Mouse (Mus musculus): ENCODE data around the gene Tex2. TPM values are rescaled to one million over a fixed set of nuclear protein-coding genes. Genes with fewer than 3 reads are reported as not detected.

Tex2 gene
- polyA plus RNA-seq, 1 experiment from 2014 or later, result 9.3 TPM

GRCm38 (mm10) chr11:106573476-106574240 lies 39.6 kb downstream of the Tex2 start:
- Histone ChIP-seq H3K9ac (no peak overlapping the region), H3K27me3 (no peaks in the 10 kb centered on the region), H3K36me3 (no peaks in the 10 kb centered on the region), H3K4me2 (peak overlapping the region; percentile 4; the same call in 1 of the 2 replicates), H3K4me1 (peaks cover 35% of the 10 kb centered on the region), H3K27ac (peak overlapping the region; percentile 34; the same call in 1 of the 2 replicates), H3K4me3 (replicated peaks) (no peak overlapping the region), H3K9me3 (replicated peaks) (no peaks in the 10 kb centered on the region)
- no peak for ATAC-seq (replicated peaks; ENCODE audit: low FRiP score)
- 36% methylated on average over 9 of the region's 9 CpGs for WGBS

GRCm38 (mm10) chr11:106572958-106573357 lies 40.3 kb downstream of the Tex2 start:
- peak overlapping the region; percentile 34; the same call in 1 of the 2 replicates for H3K27ac ChIP-seq
- peak overlapping the region; percentile 4; the same call in 1 of the 2 replicates for H3K4me2 ChIP-seq
- peaks cover 5% of the 10 kb centered on the region for H3K36me3 ChIP-seq
- WGBS, result 41% methylated on average over 9 of the region's 9 CpGs
- no peak for ATAC-seq (replicated peaks; ENCODE audit: low FRiP score)
- no peak overlapping the region for H3K4me3 ChIP-seq (replicated peaks)
- H3K4me1 ChIP-seq, result peaks cover 35% of the 10 kb centered on the region
- H3K27me3 ChIP-seq, result no peaks in the 10 kb centered on the region
- no peak overlapping the region for H3K9ac ChIP-seq
- no peaks in the 10 kb centered on the region for H3K9me3 ChIP-seq (replicated peaks)

- Histone ChIP-seq H3K27me3 (no peaks in the 10 kb centered on the region), H3K4me2 (no peak overlapping the region), H3K4me3 (replicated peaks) (no peak overlapping the region), H3K27ac (no peak overlapping the region), H3K9me3 (replicated peaks) (no peaks in the 10 kb centered on the region), H3K4me1 (peaks cover 35% of the 10 kb centered on the region), H3K36me3 (peaks cover 12% of the 10 kb centered on the region), H3K9ac (no peak overlapping the region)
- ATAC-seq (replicated peaks; ENCODE audit: low FRiP score), result peak; percentile 37; the same call in 1 of the 2 replicates
- 19% methylated on average over 15 of the region's 15 CpGs for WGBS
These were observed 41.0 kb downstream of the Tex2 start for GRCm38 (mm10) chr11:106572020-106572782.

GRCm38 (mm10) chr11:106571026-106571983 lies 41.9 kb downstream of the Tex2 start:
- no peaks in the 10 kb centered on the region for H3K9me3 ChIP-seq (replicated peaks)
- no peak overlapping the region for H3K9ac ChIP-seq
- H3K36me3 ChIP-seq, result peaks cover 21% of the 10 kb centered on the region
- H3K4me2 ChIP-seq, result no peak overlapping the region
- 78% methylated on average over 11 of the region's 11 CpGs for WGBS
- no peaks in the 10 kb centered on the region for H3K27me3 ChIP-seq
- peaks cover 35% of the 10 kb centered on the region for H3K4me1 ChIP-seq
- ATAC-seq (replicated peaks; ENCODE audit: low FRiP score), result no peak
- H3K4me3 ChIP-seq (replicated peaks), result no peak overlapping the region
- no peak overlapping the region for H3K27ac ChIP-seq

GRCm38 (mm10) chr11:106568329-106568960 lies 44.8 kb downstream of the Tex2 start:
- ATAC-seq (replicated peaks; ENCODE audit: low FRiP score), result no peak
- Histone ChIP-seq H3K27ac (no peak overlapping the region), H3K4me3 (replicated peaks) (no peak overlapping the region), H3K27me3 (no peaks in the 10 kb centered on the region), H3K4me2 (no peak overlapping the region), H3K36me3 (peaks cover 25% of the 10 kb centered on the region), H3K4me1 (peaks cover 21% of the 10 kb centered on the region), H3K9me3 (replicated peaks) (no peaks in the 10 kb centered on the region), H3K9ac (no peak overlapping the region)
- WGBS, result 87% methylated on average over 14 of the region's 14 CpGs

GRCm38 (mm10) chr11:106566040-106566785 lies 47.0 kb downstream of the Tex2 start:
- Histone ChIP-seq H3K4me2 (no peak overlapping the region), H3K27ac (no peak overlapping the region), H3K36me3 (peaks cover 25% of the 10 kb centered on the region), H3K9ac (no peak overlapping the region), H3K4me1 (no peaks in the 10 kb centered on the region), H3K27me3 (no peaks in the 10 kb centered on the region), H3K9me3 (replicated peaks) (no peaks in the 10 kb centered on the region), H3K4me3 (replicated peaks) (no peak overlapping the region)
- no peak for ATAC-seq (replicated peaks; ENCODE audit: low FRiP score)
- WGBS, result 95% methylated on average over 8 of the region's 8 CpGs

- ATAC-seq (replicated peaks; ENCODE audit: low FRiP score), result no peak
- WGBS, result 67% methylated on average over 12 of the region's 12 CpGs
- Histone ChIP-seq H3K4me1 (no peaks in the 10 kb centered on the region), H3K9me3 (replicated peaks) (no peaks in the 10 kb centered on the region), H3K27me3 (no peaks in the 10 kb centered on the region), H3K36me3 (peaks cover 25% of the 10 kb centered on the region), H3K4me2 (no peak overlapping the region), H3K27ac (no peak overlapping the region), H3K4me3 (replicated peaks) (no peak overlapping the region), H3K9ac (no peak overlapping the region)
These were observed 49.0 kb downstream of the Tex2 start for GRCm38 (mm10) chr11:106564261-106564660.

- Histone ChIP-seq H3K36me3 (peaks cover 18% of the 10 kb centered on the region), H3K9me3 (replicated peaks) (no peaks in the 10 kb centered on the region), H3K9ac (no peak overlapping the region), H3K27me3 (no peaks in the 10 kb centered on the region), H3K4me2 (no peak overlapping the region), H3K27ac (no peak overlapping the region), H3K4me1 (no peaks in the 10 kb centered on the region; the same call in 1 of the 2 replicates), H3K4me3 (replicated peaks) (no peak overlapping the region)
- ATAC-seq (replicated peaks; ENCODE audit: low FRiP score), result no peak
- 88% methylated on average over 4 of the region's 4 CpGs for WGBS
These were observed 50.5 kb downstream of the Tex2 start for GRCm38 (mm10) chr11:106562707-106563106.

- peaks cover 10% of the 10 kb centered on the region for H3K4me1 ChIP-seq
- WGBS, result 77% methylated on average over 7 of the region's 7 CpGs
- H3K27ac ChIP-seq, result no peak overlapping the region
- no peak overlapping the region for H3K9ac ChIP-seq
- no peak for ATAC-seq (replicated peaks; ENCODE audit: low FRiP score)
- H3K27me3 ChIP-seq, result no peaks in the 10 kb centered on the region
- no peaks in the 10 kb centered on the region for H3K9me3 ChIP-seq (replicated peaks)
- H3K4me2 ChIP-seq, result no peak overlapping the region
- H3K4me3 ChIP-seq (replicated peaks), result no peak overlapping the region
- no peaks in the 10 kb centered on the region for H3K36me3 ChIP-seq
These were observed 53.5 kb downstream of the Tex2 start for GRCm38 (mm10) chr11:106559773-106560172.

GRCm38 (mm10) chr11:106558008-106558407 lies 55.2 kb downstream of the Tex2 start:
- Histone ChIP-seq H3K9me3 (replicated peaks) (no peaks in the 10 kb centered on the region), H3K36me3 (no peaks in the 10 kb centered on the region), H3K4me3 (replicated peaks) (no peak overlapping the region), H3K27ac (no peak overlapping the region), H3K9ac (no peak overlapping the region), H3K4me2 (no peak overlapping the region), H3K4me1 (peaks cover 11% of the 10 kb centered on the region), H3K27me3 (no peaks in the 10 kb centered on the region)
- 69% methylated on average over 4 of the region's 4 CpGs for WGBS
- ATAC-seq (replicated peaks; ENCODE audit: low FRiP score), result no peak

- no peak for ATAC-seq (replicated peaks; ENCODE audit: low FRiP score)
- Histone ChIP-seq H3K9me3 (replicated peaks) (no peaks in the 10 kb centered on the region), H3K4me1 (peaks cover 11% of the 10 kb centered on the region), H3K36me3 (no peaks in the 10 kb centered on the region), H3K9ac (no peak overlapping the region), H3K4me3 (replicated peaks) (no peak overlapping the region), H3K27me3 (no peaks in the 10 kb centered on the region), H3K4me2 (no peak overlapping the region), H3K27ac (no peak overlapping the region)
- 75% methylated on average over 7 of the region's 7 CpGs for WGBS
These were observed 55.8 kb downstream of the Tex2 start for GRCm38 (mm10) chr11:106557398-106557797.
